Mouse (Mus musculus): ENCODE measurements around the gene Csnk2a2.

The Csnk2a2 gene

GRCm38 (mm10) chr8:95424682-95425081 is 65.2 kb downstream of the Csnk2a2 start:
- no peak for DNase-seq (ENCODE audit: low spot score)

- DNase-seq (ENCODE audit: low spot score): no peak
Observed at GRCm38 (mm10) chr8:95422193-95422810, 67.5 kb downstream of the Csnk2a2 start.

- peak; percentile 48 for DNase-seq (ENCODE audit: low spot score)
Observed at GRCm38 (mm10) chr8:95411309-95411972, 78.4 kb downstream of the Csnk2a2 start.

- DNase-seq (ENCODE audit: low spot score): no peak
Observed at GRCm38 (mm10) chr8:95409518-95409917, 80.3 kb downstream of the Csnk2a2 start.

- no peak for DNase-seq (ENCODE audit: low spot score)
Observed at GRCm38 (mm10) chr8:95401091-95401490, 88.7 kb downstream of the Csnk2a2 start.

GRCm38 (mm10) chr8:95399131-95399530 is 90.7 kb downstream of the Csnk2a2 start:
- no peak for DNase-seq (ENCODE audit: low spot score)

GRCm38 (mm10) chr8:95397201-95397600 is 92.6 kb downstream of the Csnk2a2 start:
- no peak for DNase-seq (ENCODE audit: low spot score)

- DNase-seq (ENCODE audit: low spot score): no peak
Observed at GRCm38 (mm10) chr8:95396752-95397151, 93.1 kb downstream of the Csnk2a2 start.
